Mouse (Mus musculus) splenic B cell, adult 2 months (primary cell): ENCODE results near the gene Map4k5.

ENCODE experiments used
- DNase-seq: peaks from one replicate; pipeline ENCODE4 v3.0.0-alpha.2; 2011; ENCODE audit warnings: low read depth, low spot score
- H3K27me3 ChIP-seq: 2 replicates; pipeline ENCODE4 v1.6.1; 2012; ENCODE audit warnings: mild to moderate bottlenecking, low read length, moderate library complexity, mixed read lengths; ENCODE audit not compliant: control insufficient read depth, poor library complexity, insufficient read depth, severe bottlenecking
- H3K36me3 ChIP-seq: 2 replicates; pipeline ENCODE4 v1.6.1; 2012; ENCODE audit warnings: mild to moderate bottlenecking, low read length, moderate library complexity, mixed read lengths; ENCODE audit not compliant: control insufficient read depth, poor library complexity, insufficient read depth, severe bottlenecking

Gene Map4k5

DNA sequence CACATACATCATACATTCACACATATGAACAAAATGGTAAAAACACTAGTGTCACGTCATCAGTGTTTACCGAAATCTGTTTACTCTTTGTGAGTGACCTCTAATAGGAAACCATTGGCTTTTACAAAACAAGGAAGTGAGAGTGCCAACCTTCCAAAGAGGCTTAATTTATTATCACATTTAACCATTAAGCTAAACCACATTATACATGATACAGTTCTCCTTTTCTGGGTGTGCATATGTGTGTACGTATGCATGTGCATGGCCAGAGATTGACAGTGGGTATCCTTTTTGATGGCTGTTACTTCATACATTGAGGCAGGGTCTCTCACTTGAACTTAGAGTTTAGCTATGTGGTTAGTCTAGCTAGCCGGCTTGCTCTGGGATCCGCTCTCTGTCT lies 21.4 kb downstream of the Map4k5 start:
- no peak for DNase-seq
- H3K27me3 ChIP-seq = no peaks in the 10 kb centered on the region

DNA sequence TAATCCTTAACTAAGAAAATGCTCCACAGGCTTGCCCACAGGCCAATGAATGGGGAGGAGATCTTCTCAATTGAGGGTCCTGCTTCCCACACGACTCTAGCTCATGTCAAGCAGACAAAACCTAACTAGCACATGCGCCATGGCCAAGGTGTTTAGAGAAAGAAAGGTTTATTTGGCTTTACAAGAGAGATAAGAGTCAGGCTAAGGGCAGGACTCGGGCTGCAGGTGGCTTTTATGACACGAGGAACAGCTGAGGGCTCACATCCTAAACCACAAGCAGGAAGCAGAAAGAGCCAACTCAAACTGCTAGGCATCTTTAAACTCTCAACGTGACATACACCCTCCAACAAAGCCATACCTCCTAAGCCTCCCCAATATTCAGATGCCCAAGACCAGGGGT lies 25.7 kb downstream of the Map4k5 start:
- Histone ChIP-seq H3K27me3 (no peaks in the 10 kb centered on the region), H3K36me3 (0 out of 2 replicates have a peak, but pooled peaks cover 2% of the 10 kb centered on the region)
- peak; percentile 48 for DNase-seq

More for the DNA sequence above, 21.4 kb downstream of the Map4k5 start:
- 0 out of 2 replicates have a peak, but pooled peaks cover 2% of the 10 kb centered on the region for H3K36me3 ChIP-seq

DNA sequence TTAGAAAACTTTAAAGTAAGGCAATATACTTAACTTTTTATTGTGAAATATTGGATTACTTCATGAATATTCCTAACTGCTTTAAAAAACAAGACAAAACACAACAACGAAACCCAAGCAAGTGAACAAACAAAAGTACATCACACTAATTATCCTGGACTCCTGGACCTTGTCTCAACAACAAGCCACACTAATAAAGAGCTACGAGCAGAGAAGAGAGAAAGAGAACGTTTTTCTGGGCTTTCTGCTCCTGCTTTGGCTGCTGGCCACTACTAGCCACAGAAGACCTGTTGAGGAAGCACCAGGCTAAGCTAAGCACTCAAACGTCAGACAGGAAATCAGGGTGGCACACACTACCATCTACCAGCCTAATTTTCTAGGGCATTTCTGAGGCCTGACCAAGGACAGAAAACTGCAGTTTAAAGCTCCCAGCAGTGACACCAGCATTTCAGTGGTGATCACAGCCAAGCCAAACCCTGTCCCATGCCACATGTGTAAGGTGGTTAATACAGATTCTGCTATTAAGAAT lies 28.8 kb downstream of the Map4k5 start:
- DNase-seq = peak; percentile 48
- no peaks in the 10 kb centered on the region for H3K27me3 ChIP-seq
- H3K36me3 ChIP-seq = no peaks in the 10 kb centered on the region

DNA sequence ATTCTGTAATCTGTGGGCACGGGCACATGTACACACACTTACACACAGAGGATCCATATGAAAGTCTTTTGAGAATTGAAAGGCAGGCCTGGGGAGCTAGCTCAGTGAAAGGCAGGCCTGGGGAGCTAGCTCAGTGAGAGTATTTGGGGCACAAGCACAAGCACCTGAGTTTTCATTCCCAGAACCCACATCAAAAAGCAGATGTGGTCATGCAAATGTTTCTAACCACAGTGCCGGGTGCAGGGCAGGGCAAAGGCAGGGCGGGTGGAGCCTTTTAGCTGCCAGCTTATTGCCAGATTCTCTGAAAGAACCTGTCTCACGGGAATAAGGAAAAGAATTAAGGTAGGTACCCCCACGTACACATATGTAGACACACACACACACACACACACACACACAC lies 29.5 kb downstream of the Map4k5 start:
- Histone ChIP-seq H3K27me3 (no peaks in the 10 kb centered on the region), H3K36me3 (no peaks in the 10 kb centered on the region)
- peak; percentile 83 for DNase-seq

DNA sequence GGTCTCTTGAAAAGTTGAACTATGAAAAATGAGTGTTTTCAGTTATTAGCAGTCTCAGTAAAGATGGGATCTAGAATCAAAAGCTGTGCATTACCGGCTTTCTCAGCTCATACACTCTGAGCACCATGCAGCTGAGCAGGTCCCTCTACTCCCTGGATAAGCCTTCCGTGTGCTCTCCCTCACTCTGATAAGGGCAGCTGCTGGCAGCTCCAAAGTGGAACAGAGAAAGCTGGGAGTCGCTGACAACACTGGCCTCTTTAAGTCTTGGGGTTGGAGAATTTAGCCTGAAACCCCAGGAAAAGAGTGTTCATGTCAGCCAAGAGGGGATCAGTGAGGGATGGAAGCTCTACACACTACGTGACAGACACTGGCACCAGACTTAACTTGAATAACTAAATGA lies 34.2 kb downstream of the Map4k5 start:
- no peaks in the 10 kb centered on the region for H3K27me3 ChIP-seq
- H3K36me3 ChIP-seq = 0 out of 2 replicates have a peak, but pooled peaks cover 2% of the 10 kb centered on the region
- DNase-seq = no peak

DNA sequence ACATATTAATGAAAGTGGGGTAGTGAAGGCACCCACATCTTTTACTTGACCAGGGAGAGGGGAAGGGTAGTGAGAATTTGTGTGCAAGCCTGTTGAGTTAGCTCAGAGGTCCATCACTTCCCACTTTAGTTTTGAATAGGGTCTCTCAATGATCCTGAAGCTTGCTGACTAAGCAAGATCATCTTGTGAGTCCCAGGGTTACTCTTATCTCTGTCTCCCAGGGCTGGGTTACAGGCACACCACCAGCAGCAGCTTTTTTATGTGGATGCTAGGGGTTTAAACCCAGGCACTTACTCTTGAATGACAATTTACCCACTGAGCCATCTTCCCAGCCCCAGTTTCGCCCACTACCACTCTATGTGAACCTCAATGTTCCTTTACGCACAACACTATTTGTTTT lies 35.4 kb downstream of the Map4k5 start:
- H3K27me3 ChIP-seq = no peaks in the 10 kb centered on the region
- 0 out of 2 replicates have a peak, but pooled peaks cover 2% of the 10 kb centered on the region for H3K36me3 ChIP-seq
- DNase-seq = no peak

DNA sequence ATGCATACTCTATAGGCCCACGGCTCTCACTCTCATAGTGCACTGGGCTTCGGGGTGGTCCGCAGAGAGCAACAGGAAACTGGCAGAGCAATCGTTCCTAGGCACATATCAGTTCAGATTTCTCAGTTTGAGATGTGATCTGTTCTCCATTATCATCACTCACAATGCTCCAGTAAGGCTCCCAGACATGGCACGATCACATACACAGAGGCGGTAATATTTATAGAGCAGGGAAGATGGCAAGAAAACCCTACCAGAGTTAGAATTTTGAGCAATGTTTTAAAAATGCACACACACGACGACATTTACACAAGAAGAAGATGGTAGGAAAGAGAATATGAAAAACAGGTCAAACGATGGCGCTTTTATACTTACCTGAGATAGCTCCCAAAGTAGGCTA lies 36.6 kb downstream of the Map4k5 start:
- 0 out of 2 replicates have a peak, but pooled peaks cover 2% of the 10 kb centered on the region for H3K36me3 ChIP-seq
- DNase-seq = no peak
- H3K27me3 ChIP-seq = no peaks in the 10 kb centered on the region

DNA sequence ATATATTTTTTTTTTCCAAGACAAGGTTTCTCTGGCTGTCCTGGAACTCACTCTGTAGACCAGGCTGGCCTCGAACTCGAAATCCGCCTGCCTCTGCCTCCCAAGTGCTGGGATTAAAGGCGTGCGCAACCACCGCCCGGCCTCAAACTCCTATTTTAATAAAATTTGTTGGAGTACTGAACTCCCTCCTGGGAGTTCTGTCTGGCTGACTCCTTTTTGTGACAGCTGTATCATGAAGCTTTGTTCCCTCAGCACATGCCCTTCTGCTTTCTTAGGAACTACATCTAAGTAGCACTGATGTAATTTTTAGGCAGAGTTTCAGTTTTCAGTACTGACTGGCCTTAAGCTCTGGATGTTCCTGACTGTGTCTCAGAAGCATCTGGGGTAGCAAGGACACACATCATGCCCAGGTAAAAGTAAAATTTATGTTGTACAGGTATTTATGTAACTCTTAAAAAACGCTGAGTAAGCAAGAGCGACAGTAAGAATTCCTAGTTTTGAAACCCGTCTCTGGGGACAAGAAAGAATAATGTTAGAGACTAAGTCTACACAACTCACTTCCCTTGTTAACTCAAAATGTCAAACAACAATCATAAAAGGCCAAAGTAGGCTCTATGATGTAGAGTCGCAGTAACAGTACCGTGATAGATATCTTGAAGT lies 37.2 kb downstream of the Map4k5 start:
- H3K36me3 ChIP-seq = 0 out of 2 replicates have a peak, but pooled peaks cover 2% of the 10 kb centered on the region
- no peaks in the 10 kb centered on the region for H3K27me3 ChIP-seq
- DNase-seq = no peak

DNA sequence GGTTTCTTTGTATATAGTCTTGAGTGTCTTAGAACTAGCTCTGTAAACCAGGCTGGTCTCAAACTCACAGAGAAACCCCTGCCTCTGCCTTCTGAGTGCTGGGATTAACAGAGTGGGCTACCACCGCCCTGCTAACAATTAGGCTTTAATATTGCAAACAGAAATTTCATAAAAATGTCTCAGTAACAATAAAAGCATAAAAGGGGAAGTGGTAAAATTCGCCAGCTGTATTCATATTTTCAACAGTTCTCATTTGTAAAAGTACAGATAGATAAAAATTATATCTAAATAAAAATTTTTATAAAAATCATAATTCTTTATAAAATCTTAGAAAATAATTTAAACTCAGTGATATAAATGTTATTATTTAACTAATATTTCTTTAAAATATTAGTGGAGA lies 39.1 kb downstream of the Map4k5 start:
- no peaks in the 10 kb centered on the region for H3K27me3 ChIP-seq
- H3K36me3 ChIP-seq = 0 out of 2 replicates have a peak, but pooled peaks cover 2% of the 10 kb centered on the region
- no peak for DNase-seq

DNA sequence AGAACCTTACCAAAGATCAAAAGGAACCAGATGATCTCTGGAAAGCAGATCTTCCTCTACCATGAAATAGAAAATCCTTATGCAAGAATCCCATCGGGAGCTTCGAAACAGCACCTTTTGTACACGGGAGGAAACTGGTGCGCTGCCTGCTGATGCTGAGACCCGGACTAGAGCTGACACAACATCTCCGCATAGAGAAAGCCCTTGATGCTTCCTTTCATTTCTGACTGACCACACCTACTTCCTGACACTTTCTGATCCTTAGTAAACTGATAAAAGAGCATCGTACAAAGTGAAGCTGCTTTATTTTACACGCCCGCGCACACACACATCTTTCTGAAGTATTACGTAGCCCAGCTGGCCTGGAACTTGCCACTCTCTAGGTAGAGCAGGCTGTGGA lies 39.6 kb downstream of the Map4k5 start:
- no peak for DNase-seq
- no peaks in the 10 kb centered on the region for H3K27me3 ChIP-seq
- 0 out of 2 replicates have a peak, but pooled peaks cover 2% of the 10 kb centered on the region for H3K36me3 ChIP-seq

DNA sequence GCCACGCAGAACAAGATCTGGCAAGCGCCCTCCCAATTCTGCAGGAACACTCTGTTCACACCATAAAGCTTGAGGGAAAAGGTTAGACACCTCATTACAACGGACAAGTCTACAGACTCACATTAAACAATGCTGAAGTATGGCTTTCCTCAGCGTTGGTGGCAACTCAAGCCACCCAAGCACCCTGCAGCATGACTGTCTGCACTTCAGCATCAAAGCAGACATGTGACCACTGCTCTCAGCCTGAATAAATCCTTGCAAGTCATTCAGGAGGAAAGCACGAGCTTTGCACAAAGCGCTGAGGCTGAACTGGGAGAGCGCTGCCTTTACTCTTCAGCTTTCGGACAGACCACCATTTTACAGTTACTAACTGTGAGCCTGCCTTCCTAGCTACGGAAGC lies 40.7 kb downstream of the Map4k5 start:
- DNase-seq = no peak
- Histone ChIP-seq H3K27me3 (no peaks in the 10 kb centered on the region), H3K36me3 (peaks cover 5% of the 10 kb centered on the region; the same call in 1 of the 2 replicates)

DNA sequence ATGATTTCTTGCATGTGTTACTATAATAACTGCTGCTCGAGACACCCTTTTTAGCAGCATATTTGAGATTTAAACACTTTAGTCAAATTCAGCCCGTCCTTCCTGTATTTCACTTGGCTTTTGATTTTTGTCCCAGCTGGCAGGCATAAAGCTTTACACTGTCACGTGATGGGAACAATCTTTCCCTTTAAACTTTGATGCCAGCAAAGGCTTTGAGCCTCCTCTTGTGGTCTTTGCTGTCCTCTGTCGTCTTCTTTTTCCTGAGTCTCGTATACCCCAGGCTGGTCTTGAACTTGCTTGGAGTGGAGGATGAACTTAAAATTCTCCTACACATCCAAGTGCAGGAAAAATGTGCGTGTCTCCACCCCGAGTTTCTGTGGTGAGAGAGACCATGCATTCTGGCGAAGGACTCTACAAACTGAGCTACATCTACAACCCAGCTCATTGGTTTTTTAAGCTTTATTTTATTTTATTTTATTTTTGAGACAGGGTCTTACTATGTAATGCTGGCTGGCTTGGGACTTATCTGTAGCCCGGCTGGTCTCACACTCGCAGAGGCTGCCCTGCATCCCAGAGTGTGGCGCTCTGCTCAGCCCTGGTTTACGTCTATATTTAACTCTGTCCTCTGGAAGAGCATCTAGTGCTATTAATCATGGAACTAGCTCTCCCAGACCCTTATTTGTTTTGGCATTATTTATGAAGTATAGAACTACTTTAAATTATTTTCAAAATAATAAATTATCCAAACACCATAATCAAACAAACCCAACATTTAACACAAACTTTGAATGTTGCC lies 44.7 kb downstream of the Map4k5 start:
- no peak for DNase-seq
- Histone ChIP-seq H3K27me3 (no peaks in the 10 kb centered on the region), H3K36me3 (peaks cover 6% of the 10 kb centered on the region; the same call in 1 of the 2 replicates)

DNA sequence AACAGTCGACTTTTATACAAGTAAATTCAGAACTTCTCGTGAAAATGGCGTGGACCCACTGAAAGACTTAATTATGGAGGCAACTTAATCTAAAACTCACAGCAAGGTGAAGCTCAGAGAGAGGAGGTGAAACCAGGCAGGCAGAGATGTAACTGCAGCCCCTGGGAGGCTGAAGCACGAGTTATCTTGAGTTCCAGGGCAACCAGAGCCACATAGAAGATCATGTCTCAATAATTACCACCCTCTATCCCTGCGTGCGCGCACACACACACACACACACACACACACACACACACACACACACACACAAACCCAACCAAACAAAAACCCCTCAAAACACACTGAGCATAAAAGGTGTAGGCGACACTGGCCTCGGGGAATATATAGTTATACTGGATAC lies 46.5 kb downstream of the Map4k5 start:
- no peaks in the 10 kb centered on the region for H3K27me3 ChIP-seq
- H3K36me3 ChIP-seq = peaks cover 6% of the 10 kb centered on the region; the same call in 1 of the 2 replicates
- no peak for DNase-seq

DNA sequence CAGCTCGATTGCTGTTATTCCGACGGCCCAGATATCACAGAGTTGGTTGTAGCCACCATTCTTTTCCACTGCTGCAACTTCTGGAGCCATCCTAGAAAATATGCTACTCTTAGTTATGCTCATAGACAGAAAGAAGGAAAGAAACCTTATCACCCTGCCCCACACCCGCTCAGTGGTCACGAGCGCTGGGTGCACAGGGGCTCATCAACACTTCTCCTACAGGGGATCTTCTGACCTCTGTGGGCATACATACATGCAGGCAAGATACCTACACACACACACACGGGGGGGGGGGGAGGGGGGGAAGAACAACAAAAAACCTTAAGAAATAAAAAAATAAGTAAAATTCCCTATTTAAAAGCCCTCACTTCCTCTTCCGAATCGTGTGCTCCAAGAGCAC lies 47.3 kb downstream of the Map4k5 start:
- DNase-seq = no peak
- Histone ChIP-seq H3K27me3 (no peaks in the 10 kb centered on the region), H3K36me3 (peaks cover 6% of the 10 kb centered on the region; the same call in 1 of the 2 replicates)
